7 mouse cellular contexts compared by ENCODE assay signal in genomic region chr4:137476761-137477237, GRCm38 (mm10). TPM values are rescaled to one million over a fixed set of nuclear protein-coding genes. Genes with fewer than 3 reads are reported as not detected.
DNase-seq lines count a peak whose midpoint lies in the region; ATAC-seq and TF ChIP-seq lines count a peak whose summit lies in the region.

No protein-coding gene starts in this region.

- no peak for ATAC-seq in intestine, embryonic 14.5 days (replicated peaks; ENCODE audit: low FRiP score, low TSS enrichment, low read depth)
- no peak for ATAC-seq in midbrain, embryonic 15.5 days (replicated peaks)
- ATAC-seq in erythroid progenitor cell, adult 5-6 weeks (replicated peaks; ENCODE audit: low FRiP score, poor library complexity, severe bottlenecking) = no peak

- intact Hi-C loops in gastrocnemius, postnatal 36 days (cut with DNase I) = no loop called here

- no peak for TF ChIP-seq CTCF in C2C12 (IDR thresholded peaks at IDR 0.05; ENCODE audit: control insufficient read depth, insufficient read depth, insufficient read length)

- peak overlapping the region; percentile 27; the same call in 1 of the 2 replicates for H3K9ac ChIP-seq in intestine, embryonic 14.5 days (ENCODE audit: low read length)
- no peak overlapping the region for H3K9ac ChIP-seq in midbrain, embryonic 15.5 days

- WGBS in intestine, embryonic 14.5 days = 10% methylated on average over 14 of the region's 17 CpGs
- 25% methylated on average over 17 of the region's 17 CpGs for WGBS in midbrain, embryonic 15.5 days

- peak overlapping the region; percentile 67 for H3K27ac ChIP-seq in intestine, embryonic 14.5 days (ENCODE audit: low read depth)
- no peak overlapping the region for H3K27ac ChIP-seq in midbrain, embryonic 15.5 days

- H3K4me1 ChIP-seq in intestine, embryonic 14.5 days (replicated peaks; ENCODE audit: control insufficient read depth, insufficient read depth, low read length) = peaks cover 81% of the 10 kb centered on the region
- H3K4me1 ChIP-seq in midbrain, embryonic 15.5 days = peaks cover 11% of the 10 kb centered on the region

- H3K36me3 ChIP-seq in C2C12 (ENCODE audit: control insufficient read depth, insufficient read depth) = peaks cover 46% of the 10 kb centered on the region
- H3K36me3 ChIP-seq in intestine, embryonic 14.5 days (ENCODE audit: control insufficient read depth, insufficient read depth, low read length) = no peaks in the 10 kb centered on the region; the same call in 1 of the 2 replicates
- H3K36me3 ChIP-seq in midbrain, embryonic 15.5 days (replicated peaks) = no peaks in the 10 kb centered on the region

- DNase-seq in MN1 (ENCODE audit: low spot score) = peak; percentile 49
- peak; percentile 82 to 83 for DNase-seq in gastrocnemius, postnatal 36 days
- no peak for DNase-seq in intestine, embryonic 14.5 days (ENCODE audit: low spot score)
- no peak for DNase-seq in right cerebral cortex, postnatal 4 days

- H3K4me2 ChIP-seq in intestine, embryonic 14.5 days (ENCODE audit: low read length) = peak overlapping the region; percentile 50
- H3K4me2 ChIP-seq in midbrain, embryonic 15.5 days = peak overlapping the region; percentile 3; the same call in 1 of the 2 replicates

- no peaks in the 10 kb centered on the region for H3K9me3 ChIP-seq in intestine, embryonic 14.5 days (ENCODE audit: control insufficient read depth, low read length)
- no peaks in the 10 kb centered on the region for H3K9me3 ChIP-seq in midbrain, embryonic 15.5 days

- peak overlapping the region; percentile 25 for H3K4me3 ChIP-seq in C2C12 (ENCODE audit: insufficient read depth, poor library complexity, severe bottlenecking)
- H3K4me3 ChIP-seq in intestine, embryonic 14.5 days (ENCODE audit: low read depth, low read length) = peak overlapping the region; percentile 11; the same call in 1 of the 2 replicates
- H3K4me3 ChIP-seq in midbrain, embryonic 15.5 days = no peak overlapping the region

- no peaks in the 10 kb centered on the region for H3K27me3 ChIP-seq in C2C12 (ENCODE audit: control insufficient read depth, insufficient read depth, insufficient read length)
- no peaks in the 10 kb centered on the region for H3K27me3 ChIP-seq in intestine, embryonic 14.5 days (replicated peaks; ENCODE audit: control insufficient read depth, insufficient read depth, low read length)
- no peaks in the 10 kb centered on the region for H3K27me3 ChIP-seq in midbrain, embryonic 15.5 days (replicated peaks)

- peak overlapping the region; percentile 43 for H3ac ChIP-seq in C2C12 (ENCODE audit: control insufficient read depth, insufficient read length, low read depth)

- H3K79me3 ChIP-seq in C2C12 (ENCODE audit: low read depth) = peaks cover 84% of the 10 kb centered on the region

- H3K79me2 ChIP-seq in C2C12 (ENCODE audit: control insufficient read depth, insufficient read depth) = peaks cover 100% of the 10 kb centered on the region

TF ChIP-seq in C2C12, 6 proteins besides CTCF, POLR2A, EP300 and RAD21:
- TF ChIP-seq USF1 (IDR thresholded peaks at IDR 0.05; ENCODE audit: low read depth) (no peak), MYOG (IDR thresholded peaks at IDR 0.05; ENCODE audit: control insufficient read depth, extremely low read depth, insufficient read length) (no peak), FOSL1 (IDR thresholded peaks at IDR 0.05; ENCODE audit: insufficient read depth, low read length, poor library complexity, severe bottlenecking) (no peak), MAX (IDR thresholded peaks at IDR 0.05) (no peak), CEBPB (IDR thresholded peaks at IDR 0.05; ENCODE audit: low read depth) (no peak)

RNA-seq across cellular contexts. Expression of gene Hspg2, which starts 8.2 kb away (rescaled TPM):
- 108 TPM for polyA plus RNA-seq in C2C12 (2012; fragmentation: generic; extraction: Trizol)
- 10 to 100 TPM; 84.4 to 94.7 TPM for total RNA-seq in gastrocnemius, postnatal 36 days (2021)
- polyA plus RNA-seq in intestine, embryonic 14.5 days (2014; fragmentation: Nextera tagmentation; extraction: Ambion mirVana) = 44.4 and 49.8 TPM in 2 replicates
- 4.0 and 4.1 TPM in 2 replicates for polyA plus RNA-seq in midbrain, embryonic 15.5 days (2015; fragmentation: Nextera tagmentation; extraction: Ambion mirVana)
- total RNA-seq in erythroid progenitor cell, adult 5-6 weeks (2015; ENCODE audit: low replicate concordance) = not detected in 2 replicates
- total RNA-seq in erythroid progenitor cell, adult 5-6 weeks (2017; ENCODE audit: low replicate concordance) = 0.13 TPM in 1 of 2 replicates, not detected in the other

RNA-seq across cellular contexts. Expression of gene 1700013G24Rik, which starts 23.7 kb away (rescaled TPM):
- 0.06 TPM for polyA plus RNA-seq in C2C12 (2012; fragmentation: generic; extraction: Trizol)
- not detected for total RNA-seq in gastrocnemius, postnatal 36 days (2021)
- polyA plus RNA-seq in intestine, embryonic 14.5 days (2014; fragmentation: Nextera tagmentation; extraction: Ambion mirVana) = not detected in 2 replicates
- polyA plus RNA-seq in midbrain, embryonic 15.5 days (2015; fragmentation: Nextera tagmentation; extraction: Ambion mirVana) = not detected in 2 replicates
- not detected in 2 replicates for total RNA-seq in erythroid progenitor cell, adult 5-6 weeks (2015; ENCODE audit: low replicate concordance)
- total RNA-seq in erythroid progenitor cell, adult 5-6 weeks (2017; ENCODE audit: low replicate concordance) = not detected in 2 replicates

RNA-seq across cellular contexts. Expression of gene Cela3b, which starts 46.5 kb away (rescaled TPM):
- polyA plus RNA-seq in C2C12 (2012; fragmentation: generic; extraction: Trizol) = not detected
- not detected for total RNA-seq in gastrocnemius, postnatal 36 days (2021)
- polyA plus RNA-seq in intestine, embryonic 14.5 days (2014; fragmentation: Nextera tagmentation; extraction: Ambion mirVana) = 3.8 TPM in 1 of 2 replicates, not detected in the other
- polyA plus RNA-seq in midbrain, embryonic 15.5 days (2015; fragmentation: Nextera tagmentation; extraction: Ambion mirVana) = not detected in 2 replicates
- not detected in 2 replicates for total RNA-seq in erythroid progenitor cell, adult 5-6 weeks (2015; ENCODE audit: low replicate concordance)
- total RNA-seq in erythroid progenitor cell, adult 5-6 weeks (2017; ENCODE audit: low replicate concordance) = not detected in 2 replicates

Comparison
In these comparisons a context has a peak if more than half of its experiments do, and no peak if none do; other contexts are left out.
1. DNase-seq: peak in MN1 (single experiment) and gastrocnemius, postnatal 36 days (2 of 2); none in intestine, embryonic 14.5 days (single experiment) and right cerebral cortex, postnatal 4 days (single experiment).